In the genomic region with DNA sequence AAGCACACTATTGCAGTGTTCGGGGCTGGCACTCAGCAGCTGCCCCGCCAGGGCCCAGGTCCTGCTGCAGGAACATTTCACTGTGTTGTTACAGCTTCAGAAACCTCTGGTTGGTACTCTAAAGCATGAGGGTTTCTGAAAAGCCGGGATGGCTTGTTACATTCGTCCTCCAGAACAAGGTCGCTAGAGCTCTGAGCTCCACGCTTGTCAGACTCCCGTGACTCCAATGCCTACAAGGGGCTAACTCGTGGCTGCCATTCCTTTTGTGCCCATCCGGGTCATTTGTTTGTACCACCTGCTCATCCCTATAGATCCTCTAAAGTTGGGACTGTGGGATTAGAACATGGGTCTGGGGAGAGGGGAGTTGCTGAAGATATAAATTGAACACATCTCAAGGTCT, we compare ENCODE assay signal across 32 mouse cellular contexts.
"Had no signal": no experiment of that assay in that cellular context is flagged by ENCODE, and none has a peak within 500 bp of the region (broad histone marks: within the 10 kb centered on the region; RNA-seq: fewer than 3 reads in every experiment).

No protein-coding gene starts in this region.

- H3K4me2 ChIP-seq: limb, embryonic 12.5 days; limb, embryonic 13.5 days; limb, embryonic 15.5 days; liver, embryonic 11.5 days; liver, embryonic 12.5 days; liver, embryonic 13.5 days; liver, embryonic 15.5 days; lung, embryonic 14.5 days; lung, embryonic 15.5 days; midbrain, embryonic 11.5 days; midbrain, embryonic 12.5 days; midbrain, embryonic 13.5 days; midbrain, embryonic 15.5 days; neural tube, embryonic 12.5 days had no signal

- H3K4me3 ChIP-seq: limb, embryonic 10.5 days; limb, embryonic 12.5 days; limb, embryonic 13.5 days; limb, embryonic 15.5 days; liver, embryonic 12.5 days; liver, embryonic 13.5 days; liver, embryonic 15.5 days; lung, embryonic 15.5 days; megakaryocyte, embryonic 14.5 days; midbrain, embryonic 10.5 days; midbrain, embryonic 12.5 days; midbrain, embryonic 13.5 days; midbrain, embryonic 15.5 days; myocyte; neural tube, embryonic 12.5 days had no signal

- ATAC-seq: liver, embryonic 12.5 days; liver, postnatal 0 days; lung, postnatal 0 days; midbrain, embryonic 13.5 days; midbrain, embryonic 15.5 days; midbrain, embryonic 16.5 days had no signal

- H3K27me3 ChIP-seq: liver, embryonic 12.5 days; liver, embryonic 13.5 days; liver, embryonic 15.5 days; lung, embryonic 15.5 days; midbrain, embryonic 12.5 days; midbrain, embryonic 13.5 days; midbrain, embryonic 15.5 days; neural tube, embryonic 12.5 days had no signal

- H3K27ac ChIP-seq: limb, embryonic 10.5 days; limb, embryonic 12.5 days; limb, embryonic 13.5 days; limb, embryonic 15.5 days; liver, embryonic 12.5 days; liver, embryonic 13.5 days; liver, embryonic 14.5 days; liver, embryonic 15.5 days; lung, embryonic 15.5 days; macrophage; midbrain, embryonic 10.5 days; midbrain, embryonic 12.5 days; midbrain, embryonic 13.5 days; midbrain, embryonic 15.5 days; neural tube, embryonic 12.5 days had no signal

- H3K9ac ChIP-seq: limb, embryonic 12.5 days; limb, embryonic 13.5 days; limb, embryonic 15.5 days; liver, embryonic 12.5 days; liver, embryonic 13.5 days; liver, embryonic 14.5 days; liver, embryonic 15.5 days; liver, postnatal 0 days; lung, embryonic 14.5 days; lung, embryonic 15.5 days; midbrain, embryonic 12.5 days; midbrain, embryonic 13.5 days; midbrain, embryonic 15.5 days; neural tube, embryonic 12.5 days had no signal

- DNase-seq: left cerebral cortex, postnatal 4 days; liver; liver, embryonic 13.5 days; liver, postnatal 0 days; lung, adult 18-20 months; lung, adult 2 months; lung, embryonic 14.5 days; lung, postnatal 10 days; lung, postnatal 14 days; lung, postnatal 36 days; lung, postnatal 4 days; midbrain, embryonic 14.5 days had no signal

- H3K4me1 ChIP-seq: limb, embryonic 13.5 days; limb, embryonic 15.5 days; liver, embryonic 12.5 days; liver, embryonic 13.5 days; liver, embryonic 15.5 days; lung, embryonic 15.5 days; midbrain, embryonic 10.5 days; midbrain, embryonic 12.5 days; midbrain, embryonic 13.5 days; midbrain, embryonic 15.5 days; neural tube, embryonic 12.5 days had no signal

- H3K9me3 ChIP-seq: limb, embryonic 10.5 days; limb, embryonic 12.5 days; limb, embryonic 13.5 days; limb, embryonic 15.5 days; liver, embryonic 12.5 days; liver, embryonic 13.5 days; liver, embryonic 15.5 days; lung, embryonic 15.5 days; megakaryocyte, embryonic 14.5 days; midbrain, embryonic 10.5 days; midbrain, embryonic 12.5 days; midbrain, embryonic 13.5 days; midbrain, embryonic 15.5 days; neural tube, embryonic 12.5 days had no signal

- H3K36me3 ChIP-seq: limb, embryonic 10.5 days; limb, embryonic 12.5 days; limb, embryonic 13.5 days; limb, embryonic 15.5 days; liver, embryonic 12.5 days; liver, embryonic 13.5 days; liver, embryonic 15.5 days; lung, embryonic 15.5 days; midbrain, embryonic 10.5 days; midbrain, embryonic 12.5 days; midbrain, embryonic 13.5 days; midbrain, embryonic 15.5 days; neural tube, embryonic 12.5 days had no signal
